Mouse (Mus musculus) cortical plate, adult 2 months (tissue): ENCODE results near the gene H2al2a.
"Not testable (repeated sequence)": the region's sequence is repeated elsewhere in the genome, so short reads cannot be mapped to it uniquely, and the experiment has no call there.

ENCODE experiments used
- CTCF ChIP-seq: fragments of 200-500 bp; IDR thresholded peaks from 2 replicates; pipeline ENCODE4 v1.5.1; 2011; ENCODE audit warnings: mild to moderate bottlenecking, control low read depth, low read length; ENCODE audit not compliant: insufficient read depth; ENCODE audit errors: extremely low read depth
- POLR2A ChIP-seq: fragments of 200-500 bp; IDR thresholded peaks from 2 replicates; pipeline ENCODE4 v1.6.1; 2011; ENCODE audit warnings: mild to moderate bottlenecking, low read length, control low read depth; ENCODE audit not compliant: insufficient read depth; ENCODE audit errors: extremely low read depth

- TF ChIP-seq CTCF, POLR2A: not testable (repeated sequence)
These were observed 28.7 kb downstream of the H2al2a start for GRCm38 (mm10) chr2:17968037-17968436.
